Mouse (Mus musculus) heart, postnatal 0 days (tissue): Measurements from ENCODE around the gene Lin28a. TPM values are rescaled to one million over a fixed set of nuclear protein-coding genes. Genes with fewer than 3 reads are reported as not detected.
A peak's percentile ranks its signal among the peaks of the same experiment; 100 is the strongest.

Experiments used
- ATAC-seq: fragments of 200-750 bp; cut with Nextera tagmentation; 2 replicates; pipeline ENCODE4 v1.8.0; 2017; ENCODE audit warnings: low read depth, moderate number of reproducible peaks, moderate library complexity; ENCODE audit not compliant: insufficient read depth
- DNase-seq: peaks from one replicate; pipeline ENCODE4 v3.0.0-alpha.2; 2016; ENCODE audit warnings: low spot score
- H3K27ac ChIP-seq: fragments of 300-500 bp; sonication (generic); 2 replicates; pipeline ENCODE4 v1.5.1; 2014; ENCODE audit warnings: low read depth, mild to moderate bottlenecking
- H3K27me3 ChIP-seq: fragments of 300-500 bp; sonication (generic); 2 replicates; pipeline ENCODE4 v1.6.1; 2014; ENCODE audit warnings: low read length, mixed read lengths; ENCODE audit not compliant: control insufficient read depth, insufficient read depth
- H3K36me3 ChIP-seq: fragments of 300-500 bp; sonication (generic); replicated peaks from 2 replicates; pipeline ENCODE4 v1.6.1; 2014; ENCODE audit warnings: low read length, mixed read lengths; ENCODE audit not compliant: control insufficient read depth, insufficient read depth
- H3K4me1 ChIP-seq: fragments of 300-500 bp; sonication (generic); 2 replicates; pipeline ENCODE4 v1.6.1; 2014; ENCODE audit warnings: antibody characterized with exemption; ENCODE audit not compliant: control insufficient read depth, insufficient read depth
- H3K4me2 ChIP-seq: fragments of 300-500 bp; sonication (generic); 2 replicates; pipeline ENCODE4 v1.6.1; 2014; ENCODE audit warnings: low read depth, mild to moderate bottlenecking, low read length, moderate library complexity
- H3K4me3 ChIP-seq: fragments of 300-500 bp; sonication (generic); 2 replicates; pipeline ENCODE4 v1.5.1; 2014; ENCODE audit warnings: low read depth, low read length
- H3K9ac ChIP-seq: fragments of 300-500 bp; sonication (generic); replicated peaks from 2 replicates; pipeline ENCODE4 v1.6.1; 2014; ENCODE audit warnings: low read depth, low read length, mixed read lengths
- H3K9me3 ChIP-seq: fragments of 300-500 bp; sonication (generic); replicated peaks from 2 replicates; pipeline ENCODE4 v1.6.1; 2016; ENCODE audit warnings: low read length; ENCODE audit not compliant: control insufficient read depth
- CTCF ChIP-seq: IDR thresholded peaks from 2 replicates; pipeline ENCODE4 v1.5.1; 2016; ENCODE audit warnings: antibody characterized with exemption, control low read depth, low read depth
- EP300 ChIP-seq: IDR thresholded peaks from 2 replicates; pipeline ENCODE4 v1.6.1; 2016; ENCODE audit warnings: antibody characterized with exemption, low read depth
- WGBS: fragments of 180-500 bp; shearing (Covaris S2); extraction: QIAGEN DNeasy Blood & Tissue Kit; methylation state at CpG from one replicate; pipeline ENCODE4 v1.1.7; 2014; 5-methylcytosine and 5-hydroxymethylcytosine counted together
- polyA plus RNA-seq: library from polyadenylated mRNA; unstranded; fragments of >200 nt; fragmentation: Nextera tagmentation; extraction: Ambion mirVana; gene quantifications from 2 replicates; pipeline ENCODE4 v1.2.1, GENCODE M21; 2015
- total RNA-seq: library from RNA; depleted of rRNA; stranded (reverse); fragments of >200 nt; gene quantifications from 2 replicates; pipeline ENCODE4 v1.2.3, GENCODE M21; 2014; ENCODE audit warnings: low replicate concordance

The Lin28a gene
- total and polyA plus RNA-seq, 2 experiments from 2014 or later, result 0.10 TPM; not detected in 1

GRCm38 (mm10) chr4:134041317-134042123 lies 22.9 kb upstream of the Lin28a start:
- DNase-seq, result peak; percentile 14
- Histone ChIP-seq H3K4me2 (no peak overlapping the region), H3K4me1 (no peaks in the 10 kb centered on the region), H3K27ac (no peak overlapping the region), H3K27me3 (no peaks in the 10 kb centered on the region), H3K9ac (no peak overlapping the region), H3K9me3 (no peaks in the 10 kb centered on the region), H3K4me3 (no peak overlapping the region), H3K36me3 (no peaks in the 10 kb centered on the region)
- TF ChIP-seq CTCF (no peak), EP300 (no peak)
- WGBS, result 33% methylated on average over 9 of the region's 9 CpGs
- no peak; the same call in 1 of the 2 replicates for ATAC-seq

- Histone ChIP-seq H3K9ac (no peak overlapping the region), H3K9me3 (no peaks in the 10 kb centered on the region), H3K27me3 (no peaks in the 10 kb centered on the region), H3K4me2 (no peak overlapping the region), H3K27ac (no peak overlapping the region), H3K36me3 (no peaks in the 10 kb centered on the region), H3K4me1 (no peaks in the 10 kb centered on the region), H3K4me3 (no peak overlapping the region)
- WGBS, result 4% methylated on average over 16 of the region's 16 CpGs
- no peak for ATAC-seq
- peak; percentile 61 for DNase-seq
- TF ChIP-seq CTCF (peak; percentile 90), EP300 (no peak)
These were observed 17.3 kb upstream of the Lin28a start for GRCm38 (mm10) chr4:134035953-134036352.

- ATAC-seq (no peak), DNase-seq (no peak)
- WGBS, result 69% methylated on average over 9 of the region's 9 CpGs
- 0 out of 2 replicates have a peak, but pooled peaks cover 6% of the 10 kb centered on the region for H3K27me3 ChIP-seq
- H3K9ac ChIP-seq, result no peak overlapping the region
- no peaks in the 10 kb centered on the region for H3K9me3 ChIP-seq
- no peak overlapping the region for H3K4me2 ChIP-seq
- no peak overlapping the region for H3K4me3 ChIP-seq
- H3K4me1 ChIP-seq, result no peaks in the 10 kb centered on the region
- no peaks in the 10 kb centered on the region for H3K36me3 ChIP-seq
- no peak overlapping the region for H3K27ac ChIP-seq
- TF ChIP-seq CTCF (no peak), EP300 (no peak)
These were observed 7.2 kb upstream of the Lin28a start for GRCm38 (mm10) chr4:134025802-134026201.

GRCm38 (mm10) chr4:134020621-134021020 lies 2.0 kb upstream of the Lin28a start:
- H3K36me3 ChIP-seq, result no peaks in the 10 kb centered on the region
- H3K27ac ChIP-seq, result no peak overlapping the region
- 3% methylated on average over 11 of the region's 11 CpGs for WGBS
- H3K9ac ChIP-seq, result no peak overlapping the region
- no peak for ATAC-seq
- H3K9me3 ChIP-seq, result no peaks in the 10 kb centered on the region
- no peak overlapping the region for H3K4me3 ChIP-seq
- peak; percentile 32 for DNase-seq
- H3K27me3 ChIP-seq, result peaks cover 57% of the 10 kb centered on the region
- TF ChIP-seq CTCF, result no peak
- no peak for TF ChIP-seq EP300
- no peak overlapping the region for H3K4me2 ChIP-seq
- no peaks in the 10 kb centered on the region for H3K4me1 ChIP-seq

GRCm38 (mm10) chr4:134019641-134020351 lies 1.2 kb upstream of the Lin28a start:
- no peak overlapping the region for H3K9ac ChIP-seq
- TF ChIP-seq EP300, result no peak
- TF ChIP-seq CTCF, result no peak
- ATAC-seq, result no peak
- no peaks in the 10 kb centered on the region for H3K9me3 ChIP-seq
- H3K27me3 ChIP-seq, result peaks cover 58% of the 10 kb centered on the region
- no peak overlapping the region for H3K4me2 ChIP-seq
- H3K4me3 ChIP-seq, result no peak overlapping the region
- H3K27ac ChIP-seq, result no peak overlapping the region
- WGBS, result 4% methylated on average over 16 of the region's 16 CpGs
- H3K4me1 ChIP-seq, result no peaks in the 10 kb centered on the region
- H3K36me3 ChIP-seq, result no peaks in the 10 kb centered on the region
- DNase-seq, result no peak
